Mouse (Mus musculus): Measurements from ENCODE around the gene Zfp462. TPM values are rescaled to one million over a fixed set of nuclear protein-coding genes. Genes with fewer than 3 reads are reported as not detected.
"Not testable (repeated sequence)": the region's sequence is repeated elsewhere in the genome, so short reads cannot be mapped to it uniquely, and the experiment has no call there.

Zfp462 gene
- polyA plus RNA-seq, 1 experiment from 2014 or later, result 21.6 TPM

DNA sequence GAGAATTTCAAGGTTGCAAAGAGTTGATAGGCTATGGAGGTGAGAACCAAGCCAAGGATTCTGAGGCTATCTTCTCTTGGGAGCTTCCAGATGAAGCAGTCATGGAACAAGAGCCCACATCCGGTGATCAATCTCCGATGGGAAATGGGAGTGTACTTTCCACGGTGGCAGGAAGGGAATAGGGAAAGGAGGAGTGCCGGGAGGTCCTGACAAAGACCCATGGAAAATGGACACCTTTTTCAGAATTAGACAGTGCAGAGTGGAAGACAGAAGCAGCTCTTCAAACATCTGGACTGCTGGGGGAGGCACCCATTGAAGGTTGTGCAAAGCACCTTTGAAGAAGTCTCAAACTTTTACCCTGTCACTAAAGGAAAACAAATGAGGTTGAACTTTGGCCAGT, 41.8 kb downstream of the Zfp462 start:
- 94% methylated on average over 4 of the region's 4 CpGs for WGBS
- H3K4me3 ChIP-seq (replicated peaks), result no peak overlapping the region
- peaks cover 7% of the 10 kb centered on the region for H3K4me1 ChIP-seq
- no peaks in the 10 kb centered on the region for H3K9me3 ChIP-seq
- no peak overlapping the region for H3K4me2 ChIP-seq
- H3K27me3 ChIP-seq, result no peaks in the 10 kb centered on the region
- H3K36me3 ChIP-seq (replicated peaks), result peaks cover 30% of the 10 kb centered on the region
- ATAC-seq (ENCODE audit: low FRiP score), result no peak
- H3K9ac ChIP-seq, result no peak overlapping the region
- H3K27ac ChIP-seq, result no peak overlapping the region

DNA sequence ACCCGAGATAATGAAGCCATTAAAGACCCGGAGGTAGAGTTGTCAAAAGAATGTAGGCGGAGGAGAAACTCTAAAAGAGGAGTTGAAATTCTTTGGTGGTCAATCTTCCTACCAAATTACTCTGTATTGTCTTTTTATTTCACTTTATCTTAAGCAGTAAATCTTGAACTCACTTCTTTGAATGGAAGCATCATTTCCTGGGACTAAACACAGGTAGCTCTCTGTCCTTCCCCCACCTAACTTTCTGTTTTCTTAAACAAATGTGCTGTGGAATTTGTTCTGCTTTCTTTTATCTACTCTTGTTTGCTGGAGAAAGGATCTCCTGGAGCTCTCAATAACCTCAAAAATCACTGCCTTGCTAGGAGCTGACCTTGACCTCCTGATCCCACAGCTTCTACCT, 42.4 kb downstream of the Zfp462 start:
- Histone ChIP-seq H3K4me1 (peaks cover 7% of the 10 kb centered on the region), H3K4me2 (no peak overlapping the region), H3K27ac (no peak overlapping the region), H3K4me3 (replicated peaks) (no peak overlapping the region), H3K9ac (no peak overlapping the region), H3K36me3 (replicated peaks) (peaks cover 30% of the 10 kb centered on the region), H3K27me3 (no peaks in the 10 kb centered on the region), H3K9me3 (no peaks in the 10 kb centered on the region)
- no peak for ATAC-seq (ENCODE audit: low FRiP score)
- 48% methylated on average over 3 of the region's 3 CpGs for WGBS

DNA sequence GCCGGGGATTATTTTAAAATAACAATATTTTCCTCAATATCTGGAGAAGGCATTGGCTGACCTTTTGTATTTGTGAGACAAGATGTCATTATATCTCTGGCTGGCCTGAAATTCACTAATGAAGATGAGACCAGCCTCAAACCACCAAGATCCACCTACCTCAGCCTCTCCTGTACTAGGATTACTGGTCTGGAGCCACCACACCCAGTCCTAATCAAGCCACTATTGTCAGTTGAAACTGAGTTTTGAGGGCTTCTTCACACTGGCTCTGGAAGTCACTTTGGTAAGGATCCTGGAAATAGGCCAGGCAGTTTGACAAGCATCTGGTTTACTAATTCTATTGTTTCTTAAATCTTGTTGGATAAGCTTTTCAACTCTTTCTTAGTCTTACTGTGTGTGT, 43.1 kb downstream of the Zfp462 start:
- Histone ChIP-seq H3K9ac (no peak overlapping the region), H3K27me3 (no peaks in the 10 kb centered on the region), H3K27ac (no peak overlapping the region), H3K4me1 (peaks cover 7% of the 10 kb centered on the region), H3K36me3 (replicated peaks) (peaks cover 28% of the 10 kb centered on the region), H3K4me3 (replicated peaks) (no peak overlapping the region), H3K9me3 (no peaks in the 10 kb centered on the region), H3K4me2 (no peak overlapping the region)
- no peak for ATAC-seq (ENCODE audit: low FRiP score)
- 88% methylated on average over 1 of the region's 1 CpGs for WGBS

DNA sequence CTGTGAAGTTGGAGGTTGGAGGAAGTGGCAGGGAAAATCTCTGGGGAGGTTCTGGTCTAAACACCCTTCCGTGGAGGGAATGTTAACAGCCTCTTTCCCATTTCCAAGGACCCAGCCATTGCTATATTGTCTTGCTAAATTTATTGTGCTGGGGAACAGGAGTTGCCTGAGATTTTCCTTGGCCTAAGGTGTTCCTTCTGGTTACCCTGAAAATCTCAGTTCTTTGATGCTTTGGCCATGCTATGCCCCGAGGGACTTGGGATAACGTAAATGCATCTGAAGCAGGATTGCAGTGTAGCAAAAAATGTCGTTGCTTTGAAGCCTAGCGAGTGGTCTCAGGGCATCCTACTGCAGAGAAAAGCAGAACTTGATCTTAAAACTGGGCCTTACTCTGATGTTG, 47.1 kb downstream of the Zfp462 start:
- peaks cover 36% of the 10 kb centered on the region for H3K36me3 ChIP-seq (replicated peaks)
- H3K9me3 ChIP-seq, result no peaks in the 10 kb centered on the region
- no peak overlapping the region for H3K4me2 ChIP-seq
- H3K4me1 ChIP-seq, result peaks cover 6% of the 10 kb centered on the region
- 73% methylated on average over 5 of the region's 5 CpGs for WGBS
- H3K27me3 ChIP-seq, result no peaks in the 10 kb centered on the region
- no peak for ATAC-seq (ENCODE audit: low FRiP score)
- H3K27ac ChIP-seq, result no peak overlapping the region
- H3K4me3 ChIP-seq (replicated peaks), result no peak overlapping the region
- H3K9ac ChIP-seq, result no peak overlapping the region

DNA sequence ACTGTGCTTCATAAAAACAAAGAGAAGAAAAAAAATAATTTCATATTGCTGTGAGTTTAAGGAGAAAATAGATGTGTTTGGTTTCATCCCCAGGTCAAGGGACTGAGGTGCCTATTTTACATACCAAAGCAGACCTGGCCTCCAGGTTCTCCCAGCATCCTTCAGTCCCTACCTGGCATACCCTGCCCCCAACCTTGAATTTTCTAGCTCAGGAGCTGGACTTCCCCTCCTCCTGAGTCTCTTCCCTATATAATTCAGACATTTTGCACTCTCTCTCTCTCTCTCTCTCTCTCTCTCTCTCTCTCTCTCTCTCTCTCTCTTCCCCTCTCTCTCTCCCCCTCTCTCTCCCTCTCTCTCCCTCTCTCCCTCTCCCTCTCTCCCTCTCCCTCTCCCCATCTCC, 48.2 kb downstream of the Zfp462 start:
- not testable (repeated sequence) for H3K4me3 ChIP-seq (replicated peaks)
- H3K36me3 ChIP-seq (replicated peaks), result peaks cover 35% of the 10 kb centered on the region

DNA sequence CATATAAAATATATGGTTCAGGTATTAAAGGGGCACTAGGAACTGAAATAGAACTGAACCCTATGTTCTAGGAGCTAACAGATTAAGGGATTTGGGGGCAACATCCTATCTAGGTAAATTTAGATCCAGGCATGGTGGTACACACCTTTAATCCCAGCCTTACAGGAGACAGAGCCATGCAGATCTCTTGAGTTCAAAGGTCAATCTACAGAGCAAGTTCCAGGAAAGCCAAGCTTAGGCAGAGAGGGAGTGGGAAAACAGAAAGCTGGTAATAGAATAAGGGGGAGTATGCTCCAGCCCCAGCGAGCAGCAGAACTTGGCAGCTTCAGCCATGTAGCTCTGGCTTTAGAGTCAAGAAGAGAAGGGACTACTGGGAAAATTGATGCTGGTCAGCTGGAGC, 50.4 kb downstream of the Zfp462 start:
- Histone ChIP-seq H3K4me3 (replicated peaks) (no peak overlapping the region), H3K27ac (no peak overlapping the region), H3K9ac (no peak overlapping the region), H3K4me1 (no peaks in the 10 kb centered on the region; the same call in 1 of the 2 replicates), H3K4me2 (no peak overlapping the region), H3K27me3 (no peaks in the 10 kb centered on the region), H3K36me3 (replicated peaks) (peaks cover 36% of the 10 kb centered on the region), H3K9me3 (no peaks in the 10 kb centered on the region)
- 96% methylated on average over 1 of the region's 1 CpGs for WGBS
- no peak for ATAC-seq (ENCODE audit: low FRiP score)

More for the DNA sequence above, 48.2 kb downstream of the Zfp462 start:
- ATAC-seq (ENCODE audit: low FRiP score); H3K4me2 ChIP-seq; H3K27ac ChIP-seq; H3K27me3 ChIP-seq; H3K9me3 ChIP-seq; H3K4me1 ChIP-seq; H3K9ac ChIP-seq: not testable (repeated sequence)

DNA sequence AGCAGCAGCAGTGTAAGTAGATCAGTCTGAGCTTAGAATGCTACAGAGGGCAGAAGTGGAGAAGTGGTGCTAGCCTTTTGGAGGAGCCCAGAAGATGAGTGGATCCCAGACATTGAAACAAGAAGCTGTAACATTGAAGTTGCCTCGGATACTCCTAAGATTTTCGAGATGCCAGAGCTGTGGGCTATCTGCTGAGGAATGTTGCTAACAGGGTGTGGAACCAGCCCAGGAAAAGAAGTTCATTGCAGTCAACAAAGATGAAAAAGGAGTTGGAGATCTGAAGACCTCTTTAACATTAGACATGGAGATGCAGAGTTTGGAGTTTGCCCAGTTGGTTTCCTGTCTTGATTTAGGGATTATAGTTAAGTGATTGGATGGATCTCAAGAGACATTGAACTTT, 51.2 kb downstream of the Zfp462 start:
- Histone ChIP-seq H3K27me3 (no peaks in the 10 kb centered on the region), H3K9me3 (no peaks in the 10 kb centered on the region), H3K4me1 (peaks cover 4% of the 10 kb centered on the region), H3K4me2 (no peak overlapping the region), H3K36me3 (replicated peaks) (peaks cover 36% of the 10 kb centered on the region), H3K9ac (no peak overlapping the region), H3K27ac (no peak overlapping the region), H3K4me3 (replicated peaks) (no peak overlapping the region)
- ATAC-seq (ENCODE audit: low FRiP score), result no peak
- 90% methylated on average over 2 of the region's 2 CpGs for WGBS

DNA sequence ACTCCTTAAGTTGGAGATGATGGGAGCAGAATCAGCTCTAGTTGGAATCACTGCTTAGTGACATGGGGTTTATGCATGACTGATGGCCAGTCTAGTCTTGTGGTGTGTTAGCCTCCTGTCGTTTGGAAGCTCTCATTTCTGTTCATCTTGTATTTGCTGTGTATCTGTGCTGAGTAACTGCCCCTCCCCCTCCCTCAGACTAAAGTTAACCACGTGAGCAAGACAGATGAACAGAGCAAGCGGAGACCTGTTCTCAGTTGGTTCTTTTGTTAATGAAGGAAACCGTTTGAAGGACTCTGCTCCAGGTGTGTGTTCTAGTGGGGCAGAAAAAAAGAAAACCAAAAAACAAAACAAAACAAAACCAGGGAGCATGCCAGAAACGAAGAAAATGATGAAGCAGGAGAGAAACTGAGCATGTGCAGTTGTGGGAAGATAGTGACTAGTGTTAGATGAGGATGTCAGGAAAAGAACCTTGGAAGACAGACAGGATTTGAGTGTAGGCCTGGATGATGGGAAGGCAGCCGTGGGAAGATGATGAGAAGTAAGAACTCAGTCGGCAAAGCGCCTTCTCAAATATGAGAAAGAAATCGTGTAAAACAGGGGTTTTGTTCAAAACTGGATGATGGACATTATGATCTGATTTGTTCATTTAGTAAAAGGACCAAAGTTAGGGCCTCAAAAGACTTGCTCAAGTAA, 53.4 kb downstream of the Zfp462 start:
- Histone ChIP-seq H3K27ac (no peak overlapping the region), H3K9ac (no peak overlapping the region), H3K36me3 (replicated peaks) (peaks cover 47% of the 10 kb centered on the region), H3K4me1 (peaks cover 6% of the 10 kb centered on the region), H3K4me3 (replicated peaks) (no peak overlapping the region), H3K27me3 (no peaks in the 10 kb centered on the region), H3K9me3 (no peaks in the 10 kb centered on the region), H3K4me2 (no peak overlapping the region)
- no peak for ATAC-seq (ENCODE audit: low FRiP score)
- WGBS, result 82% methylated on average over 9 of the region's 9 CpGs

DNA sequence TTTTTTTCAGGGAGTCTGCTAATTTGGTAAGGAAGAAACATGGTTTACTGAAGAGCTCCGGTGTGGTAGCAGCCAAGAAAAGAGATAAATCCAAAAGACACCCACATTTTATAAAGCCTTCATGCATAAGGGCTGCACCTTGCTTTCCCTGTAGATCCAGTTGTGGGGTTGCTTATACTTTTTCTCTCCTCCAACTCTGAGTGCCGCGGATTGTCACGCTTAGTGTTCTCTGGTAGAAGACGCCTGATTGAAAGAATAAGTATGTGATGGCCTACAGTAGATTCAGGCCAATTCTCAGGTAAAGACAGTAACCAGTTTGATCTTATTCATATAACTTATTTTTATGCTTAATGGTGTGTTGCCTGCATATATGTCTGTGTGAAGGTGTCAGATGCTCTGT, 54.7 kb downstream of the Zfp462 start:
- H3K9ac ChIP-seq, result no peak overlapping the region
- no peak overlapping the region for H3K27ac ChIP-seq
- peaks cover 19% of the 10 kb centered on the region for H3K4me1 ChIP-seq
- H3K27me3 ChIP-seq, result no peaks in the 10 kb centered on the region
- H3K4me3 ChIP-seq (replicated peaks), result no peak overlapping the region
- H3K36me3 ChIP-seq (replicated peaks), result peaks cover 42% of the 10 kb centered on the region
- 97% methylated on average over 5 of the region's 5 CpGs for WGBS
- H3K4me2 ChIP-seq, result no peak overlapping the region
- no peaks in the 10 kb centered on the region for H3K9me3 ChIP-seq
- ATAC-seq (ENCODE audit: low FRiP score), result no peak

DNA sequence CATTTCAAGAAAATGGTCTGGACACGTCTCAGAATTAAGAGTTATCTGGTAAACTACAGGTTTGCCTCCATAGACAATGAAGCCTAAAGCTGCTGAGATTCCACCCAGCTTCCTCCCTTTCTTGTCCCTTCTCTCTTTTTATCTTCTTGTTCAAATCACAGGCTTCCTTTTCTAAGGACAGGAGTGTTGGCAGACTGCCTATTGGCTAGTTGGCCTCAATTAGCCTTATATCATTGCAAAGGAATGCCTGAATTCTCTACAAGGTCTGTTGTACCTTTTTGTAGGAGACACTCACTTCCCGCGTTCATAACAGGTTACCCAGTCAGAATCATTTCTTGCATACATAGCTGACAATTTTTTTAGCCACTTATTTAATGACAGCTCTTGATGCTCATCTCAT, 56.5 kb downstream of the Zfp462 start:
- H3K4me1 ChIP-seq, result peaks cover 37% of the 10 kb centered on the region
- peaks cover 25% of the 10 kb centered on the region for H3K36me3 ChIP-seq (replicated peaks)
- no peaks in the 10 kb centered on the region for H3K9me3 ChIP-seq
- H3K27me3 ChIP-seq, result no peaks in the 10 kb centered on the region
- no peak overlapping the region for H3K27ac ChIP-seq
- WGBS, result 74% methylated on average over 3 of the region's 3 CpGs
- ATAC-seq (ENCODE audit: low FRiP score), result no peak
- H3K9ac ChIP-seq, result no peak overlapping the region
- no peak overlapping the region for H3K4me3 ChIP-seq (replicated peaks)
- H3K4me2 ChIP-seq, result no peak overlapping the region

DNA sequence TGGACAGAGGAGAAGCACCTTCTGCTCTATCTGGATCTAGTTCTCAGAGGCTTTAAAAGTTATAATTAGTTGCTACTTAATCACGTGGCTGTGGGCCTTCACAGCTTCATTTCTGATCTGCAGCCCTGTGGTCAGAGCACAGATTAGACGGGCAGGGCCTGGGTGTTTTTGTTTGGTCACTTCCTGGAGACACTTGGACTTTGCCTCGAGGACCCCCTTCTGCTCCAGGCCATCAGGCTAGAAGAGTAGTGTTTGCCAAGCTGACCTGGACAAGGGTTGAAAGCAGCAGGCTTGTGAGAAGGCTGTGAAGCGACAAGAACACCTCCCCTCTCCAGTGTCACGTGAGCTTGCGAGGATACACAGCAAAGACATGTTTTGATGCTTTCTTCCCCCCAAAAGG, 58.3 kb downstream of the Zfp462 start:
- H3K27me3 ChIP-seq, result no peaks in the 10 kb centered on the region
- ATAC-seq (ENCODE audit: low FRiP score), result no peak
- H3K4me2 ChIP-seq, result no peak overlapping the region

DNA sequence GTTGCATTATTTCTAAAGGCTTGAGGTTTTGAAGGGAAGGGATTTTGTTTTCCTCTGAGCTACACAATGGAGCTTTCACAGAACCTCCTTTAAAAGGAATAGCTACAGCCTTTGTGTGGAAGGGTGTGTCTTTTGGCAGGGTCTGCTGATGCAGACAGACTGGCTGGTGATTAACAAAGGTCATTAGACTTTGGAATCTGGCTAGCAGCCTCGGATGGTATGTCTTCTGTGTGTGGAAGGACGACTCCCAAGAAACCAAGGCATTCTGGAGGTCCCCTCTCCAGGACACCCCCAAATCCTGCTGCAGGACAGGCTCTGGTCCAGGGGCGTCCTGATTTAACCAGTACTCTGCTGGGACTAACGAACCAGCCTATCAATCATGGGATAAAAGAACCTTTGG, 60.2 kb downstream of the Zfp462 start:
- ATAC-seq (ENCODE audit: low FRiP score), result peak; percentile 79
- no peak overlapping the region for H3K4me3 ChIP-seq (replicated peaks)
- peak overlapping the region; percentile 89 for H3K27ac ChIP-seq
- peak overlapping the region; percentile 37; the same call in 1 of the 2 replicates for H3K4me2 ChIP-seq
- peaks cover 43% of the 10 kb centered on the region for H3K36me3 ChIP-seq (replicated peaks)
- H3K9me3 ChIP-seq, result no peaks in the 10 kb centered on the region
- H3K4me1 ChIP-seq, result peaks cover 39% of the 10 kb centered on the region
- 6% methylated on average over 4 of the region's 4 CpGs for WGBS
- H3K27me3 ChIP-seq, result no peaks in the 10 kb centered on the region
- no peak overlapping the region for H3K9ac ChIP-seq

More for the DNA sequence above, 58.3 kb downstream of the Zfp462 start:
- Histone ChIP-seq H3K9me3 (no peaks in the 10 kb centered on the region), H3K4me3 (replicated peaks) (no peak overlapping the region), H3K4me1 (peaks cover 39% of the 10 kb centered on the region), H3K36me3 (replicated peaks) (peaks cover 27% of the 10 kb centered on the region), H3K27ac (peak overlapping the region; percentile 89), H3K9ac (no peak overlapping the region)
- 74% methylated on average over 6 of the region's 6 CpGs for WGBS

DNA sequence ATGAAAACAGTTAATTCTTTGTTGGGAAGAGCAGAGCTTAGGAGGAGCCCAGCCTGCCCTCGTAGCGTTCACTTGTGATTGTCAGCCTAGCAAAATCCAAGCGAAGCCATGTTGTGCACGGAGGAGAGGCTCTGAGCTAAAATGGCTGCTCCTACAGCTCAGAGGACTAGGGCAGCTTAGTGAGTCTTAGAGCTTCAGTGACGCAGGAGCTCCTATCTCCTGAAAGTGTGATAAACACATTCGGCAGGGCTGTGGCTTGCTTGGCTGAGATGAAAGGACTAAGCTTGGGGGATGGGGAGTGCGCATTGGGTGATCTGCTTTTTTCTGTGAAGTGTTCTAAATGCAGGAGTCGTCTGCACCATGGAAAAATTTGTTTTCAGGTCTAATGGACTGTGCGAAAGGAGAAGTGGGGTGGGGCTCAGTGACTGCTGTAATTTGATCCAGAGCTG, 60.7 kb downstream of the Zfp462 start:
- peak; percentile 79 for ATAC-seq (ENCODE audit: low FRiP score)
- Histone ChIP-seq H3K4me1 (peaks cover 39% of the 10 kb centered on the region), H3K9me3 (no peaks in the 10 kb centered on the region), H3K9ac (no peak overlapping the region), H3K4me2 (peak overlapping the region; percentile 37), H3K4me3 (replicated peaks) (no peak overlapping the region), H3K27me3 (no peaks in the 10 kb centered on the region), H3K27ac (peak overlapping the region; percentile 89), H3K36me3 (replicated peaks) (peaks cover 48% of the 10 kb centered on the region)
- 5% methylated on average over 9 of the region's 9 CpGs for WGBS
